Mouse (Mus musculus): ENCODE measurements around the gene Gm28036. TPM values are rescaled to one million over a fixed set of nuclear protein-coding genes. Genes with fewer than 3 reads are reported as not detected.
A peak's percentile ranks its signal among the peaks of the same experiment; 100 is the strongest.
"Not testable (repeated sequence)": the region's sequence is repeated elsewhere in the genome, so short reads cannot be mapped to it uniquely, and the experiment has no call there.

Gm28036 gene
- polyA plus RNA-seq, 1 experiment, result 2.2 TPM

DNA sequence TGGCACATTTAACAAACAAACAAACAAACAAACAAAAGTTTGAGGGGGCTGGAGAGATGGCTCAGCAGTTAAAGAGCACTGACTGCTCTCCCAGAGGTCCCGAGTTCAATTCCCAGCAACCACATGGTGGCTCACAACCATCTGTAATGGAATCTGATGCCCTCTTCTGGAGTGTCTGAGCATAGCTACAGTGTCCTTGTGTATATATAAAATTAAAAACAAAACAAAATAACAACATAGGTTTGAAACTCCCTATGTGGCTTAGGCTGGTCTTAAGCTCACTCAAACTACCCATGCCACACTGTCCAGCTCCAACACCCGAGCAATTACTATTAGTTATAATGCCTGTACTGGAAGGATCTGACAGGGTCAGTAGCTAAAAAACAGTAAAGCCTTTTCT is 15.9 kb upstream of the Gm28036 start:
- no peaks in the 10 kb centered on the region for H3K4me1 ChIP-seq (ENCODE audit: control insufficient read depth, insufficient read depth, low read length)
- no peak for TF ChIP-seq CTCF (IDR thresholded peaks at IDR 0.05; ENCODE audit: extremely low read depth, insufficient read depth, low read length)
- no peak for TF ChIP-seq POLR2A (IDR thresholded peaks at IDR 0.05; ENCODE audit: extremely low read depth, insufficient read depth, low read length)
- no peak overlapping the region for H3K27ac ChIP-seq (ENCODE audit: insufficient read depth, low read length)
- H3K4me3 ChIP-seq (ENCODE audit: insufficient read depth, low read length), result peak overlapping the region; percentile 75; the same call in 1 of the 2 replicates

DNA sequence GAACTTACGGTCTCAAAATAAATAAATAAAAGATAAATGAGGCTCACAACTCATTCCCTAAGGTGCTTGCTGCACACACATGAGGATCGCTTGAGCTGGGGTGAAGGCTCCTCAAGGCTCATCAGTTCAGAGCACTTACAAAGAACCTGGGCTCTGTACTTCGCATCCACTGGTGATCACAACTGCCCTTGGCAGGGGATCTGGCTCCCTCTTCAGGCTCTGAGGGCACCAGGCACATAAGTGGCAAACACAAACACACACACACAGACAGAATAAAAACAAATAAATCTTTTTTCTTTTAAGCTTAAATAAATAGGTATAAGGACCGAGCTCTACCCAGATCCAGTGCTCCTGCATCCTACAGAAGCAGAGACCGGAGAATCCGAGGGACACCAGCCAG is 8.8 kb upstream of the Gm28036 start:
- no peaks in the 10 kb centered on the region for H3K4me1 ChIP-seq (ENCODE audit: control insufficient read depth, insufficient read depth, low read length)
- H3K4me3 ChIP-seq (ENCODE audit: insufficient read depth, low read length), result no peak overlapping the region
- no peak for TF ChIP-seq POLR2A (IDR thresholded peaks at IDR 0.05; ENCODE audit: extremely low read depth, insufficient read depth, low read length)
- TF ChIP-seq CTCF (IDR thresholded peaks at IDR 0.05; ENCODE audit: extremely low read depth, insufficient read depth, low read length), result peak; percentile 31
- H3K27ac ChIP-seq (ENCODE audit: insufficient read depth, low read length), result no peak overlapping the region

GRCm38 (mm10) chr2:156134161-156134560 is 7.3 kb upstream of the Gm28036 start:
- no peaks in the 10 kb centered on the region for H3K4me1 ChIP-seq (ENCODE audit: control insufficient read depth, insufficient read depth, low read length)
- TF ChIP-seq POLR2A (IDR thresholded peaks at IDR 0.05; ENCODE audit: extremely low read depth, insufficient read depth, low read length) (no peak), CTCF (IDR thresholded peaks at IDR 0.05; ENCODE audit: extremely low read depth, insufficient read depth, low read length) (no peak)
- H3K4me3 ChIP-seq (ENCODE audit: insufficient read depth, low read length), result no peak overlapping the region
- H3K27ac ChIP-seq (ENCODE audit: insufficient read depth, low read length), result no peak overlapping the region

GRCm38 (mm10) chr2:156123731-156124130 is 3.2 kb downstream of the Gm28036 start:
- H3K4me1 ChIP-seq (ENCODE audit: control insufficient read depth, insufficient read depth, low read length), result no peaks in the 10 kb centered on the region
- H3K4me3 ChIP-seq (ENCODE audit: insufficient read depth, low read length), result no peak overlapping the region
- no peak overlapping the region for H3K27ac ChIP-seq (ENCODE audit: insufficient read depth, low read length)
- no peak for TF ChIP-seq CTCF (IDR thresholded peaks at IDR 0.05; ENCODE audit: extremely low read depth, insufficient read depth, low read length)
- TF ChIP-seq POLR2A (IDR thresholded peaks at IDR 0.05; ENCODE audit: extremely low read depth, insufficient read depth, low read length), result no peak

GRCm38 (mm10) chr2:156119566-156119965 is 7.3 kb downstream of the Gm28036 start:
- Histone ChIP-seq H3K4me1 (ENCODE audit: control insufficient read depth, insufficient read depth, low read length) (no peaks in the 10 kb centered on the region), H3K27ac (ENCODE audit: insufficient read depth, low read length) (no peak overlapping the region), H3K4me3 (ENCODE audit: insufficient read depth, low read length) (no peak overlapping the region)
- TF ChIP-seq POLR2A (IDR thresholded peaks at IDR 0.05; ENCODE audit: extremely low read depth, insufficient read depth, low read length), result no peak
- no peak for TF ChIP-seq CTCF (IDR thresholded peaks at IDR 0.05; ENCODE audit: extremely low read depth, insufficient read depth, low read length)

- H3K27ac ChIP-seq (ENCODE audit: insufficient read depth, low read length); H3K4me1 ChIP-seq (ENCODE audit: control insufficient read depth, insufficient read depth, low read length): not testable (repeated sequence)
- peak overlapping the region; percentile 89 for H3K4me3 ChIP-seq (ENCODE audit: insufficient read depth, low read length)
These were observed 14.8 kb downstream of the Gm28036 start for GRCm38 (mm10) chr2:156112080-156112423.

GRCm38 (mm10) chr2:156111358-156112079 is 15.4 kb downstream of the Gm28036 start, which contains the start of the genes Cpne1 and Rbm12:
Cpne1 (minus strand) TSS chr2:156111965.
Rbm12 (minus strand) TSS chr2:156111978.
- peak within 1 kb of the TSS; percentile 99 for H3K27ac ChIP-seq (ENCODE audit: insufficient read depth, low read length)
- peak within 1 kb of the TSS; percentile 89 for H3K4me3 ChIP-seq (ENCODE audit: insufficient read depth, low read length)
- TF ChIP-seq CTCF (IDR thresholded peaks at IDR 0.05; ENCODE audit: extremely low read depth, insufficient read depth, low read length), result no peak
- TF ChIP-seq POLR2A (IDR thresholded peaks at IDR 0.05; ENCODE audit: extremely low read depth, insufficient read depth, low read length), result peak; percentile 78
- H3K4me1 ChIP-seq (ENCODE audit: control insufficient read depth, insufficient read depth, low read length), result peaks cover 2% of the 10 kb centered on the region

GRCm38 (mm10) chr2:156110627-156111357 is 16.1 kb downstream of the Gm28036 start:
- TF ChIP-seq CTCF (IDR thresholded peaks at IDR 0.05; ENCODE audit: extremely low read depth, insufficient read depth, low read length) (no peak), POLR2A (IDR thresholded peaks at IDR 0.05; ENCODE audit: extremely low read depth, insufficient read depth, low read length) (no peak)
- H3K27ac ChIP-seq (ENCODE audit: insufficient read depth, low read length), result peak overlapping the region; percentile 99; the same call in 1 of the 2 replicates
- H3K4me3 ChIP-seq (ENCODE audit: insufficient read depth, low read length), result peak overlapping the region; percentile 89
- peaks cover 2% of the 10 kb centered on the region for H3K4me1 ChIP-seq (ENCODE audit: control insufficient read depth, insufficient read depth, low read length)

GRCm38 (mm10) chr2:156091926-156092325 is 35.0 kb downstream of the Gm28036 start:
- H3K4me1 ChIP-seq (ENCODE audit: control insufficient read depth, insufficient read depth, low read length), result peaks cover 16% of the 10 kb centered on the region
- TF ChIP-seq POLR2A (IDR thresholded peaks at IDR 0.05; ENCODE audit: extremely low read depth, insufficient read depth, low read length) (no peak), CTCF (IDR thresholded peaks at IDR 0.05; ENCODE audit: extremely low read depth, insufficient read depth, low read length) (no peak)

DNA sequence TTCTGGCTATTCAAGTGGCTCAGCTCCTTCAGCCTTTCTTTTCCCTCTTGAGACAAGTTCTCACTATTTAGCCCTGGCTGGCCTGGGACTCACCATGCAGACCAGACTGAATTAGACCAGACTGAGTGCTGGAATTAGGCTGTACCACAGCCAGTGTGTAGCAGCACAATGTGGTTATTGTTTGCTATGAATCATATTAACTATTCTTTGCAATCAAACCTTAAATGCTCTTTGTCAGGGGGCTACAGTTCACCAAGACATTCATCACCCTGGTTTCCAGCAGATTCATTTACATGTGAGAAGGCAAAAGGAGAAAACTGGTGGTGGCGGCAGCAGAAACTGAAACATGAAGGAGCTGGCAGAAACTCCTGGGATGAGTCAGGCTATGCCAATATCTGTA is 37.1 kb downstream of the Gm28036 start:
- H3K4me1 ChIP-seq (ENCODE audit: control insufficient read depth, insufficient read depth, low read length), result peaks cover 21% of the 10 kb centered on the region

More at GRCm38 (mm10) chr2:156091926-156092325, 35.0 kb downstream of the Gm28036 start:
- H3K27ac ChIP-seq (ENCODE audit: insufficient read depth, low read length), result no peak overlapping the region
- H3K4me3 ChIP-seq (ENCODE audit: insufficient read depth, low read length), result no peak overlapping the region

More for the DNA sequence above, 37.1 kb downstream of the Gm28036 start:
- no peak overlapping the region for H3K4me3 ChIP-seq (ENCODE audit: insufficient read depth, low read length)
- TF ChIP-seq CTCF (IDR thresholded peaks at IDR 0.05; ENCODE audit: extremely low read depth, insufficient read depth, low read length) (no peak), POLR2A (IDR thresholded peaks at IDR 0.05; ENCODE audit: extremely low read depth, insufficient read depth, low read length) (no peak)
- 0 out of 2 replicates have a peak overlapping the region, but pooled peaks have one; percentile 4 for H3K27ac ChIP-seq (ENCODE audit: insufficient read depth, low read length)

Data from cortical plate, adult 2 months (tissue).